Mouse (Mus musculus) megakaryocyte-erythroid progenitor cell, adult 5-6 weeks (primary cell): ENCODE measurements around the gene Mtfp1. TPM values are rescaled to one million over a fixed set of nuclear protein-coding genes. Genes with fewer than 3 reads are reported as not detected.
"Not testable (repeated sequence)": the region's sequence is repeated elsewhere in the genome, so short reads cannot be mapped to it uniquely, and the experiment has no call there.

ENCODE experiments used
- ATAC-seq: replicated peaks from 2 replicates; pipeline ENCODE4 v1.8.0; 2016; ENCODE audit warnings: mild to moderate bottlenecking, inconsistent platforms; ENCODE audit not compliant: severe bottlenecking, poor library complexity, low FRiP score, low TSS enrichment
- total RNA-seq, 2 experiments: library from RNA; stranded (forward) in 1 of 2; stranded (reverse) in 1 of 2; fragments of 200-1000, 215-1000 nt in 1 of 2; fragments of >200 nt in 1 of 2; fragmentation: Nextera tagmentation in 1 of 2; gene quantifications; 2 replicates each; pipeline ENCODE4 v1.2.3; 2014 to 2017

Mtfp1 gene
- total RNA-seq, 2 experiments from 2014 or later: 31.4 to 47.8 TPM

GRCm38 (mm10) chr11:4116458-4117141, 21.4 kb upstream of the Mtfp1 start:
- peak; percentile 71 for ATAC-seq

GRCm38 (mm10) chr11:4115407-4115806, 20.2 kb upstream of the Mtfp1 start:
- no peak for ATAC-seq

- not testable (repeated sequence) for ATAC-seq
Measured at GRCm38 (mm10) chr11:4114541-4114940, 19.3 kb upstream of the Mtfp1 start.

GRCm38 (mm10) chr11:4113970-4114369, 18.7 kb upstream of the Mtfp1 start:
- ATAC-seq: no peak

GRCm38 (mm10) chr11:4113496-4113895, 18.3 kb upstream of the Mtfp1 start:
- ATAC-seq: no peak

GRCm38 (mm10) chr11:4112861-4113260, 17.6 kb upstream of the Mtfp1 start:
- no peak for ATAC-seq

- ATAC-seq: no peak
Measured at GRCm38 (mm10) chr11:4112033-4112432, 16.8 kb upstream of the Mtfp1 start.

GRCm38 (mm10) chr11:4108691-4109090, 13.4 kb upstream of the Mtfp1 start:
- no peak for ATAC-seq

- ATAC-seq: not testable (repeated sequence)
Measured at GRCm38 (mm10) chr11:4107901-4108300, 12.7 kb upstream of the Mtfp1 start.

GRCm38 (mm10) chr11:4105444-4105843, 10.2 kb upstream of the Mtfp1 start:
- ATAC-seq: no peak

- no peak for ATAC-seq
Measured at GRCm38 (mm10) chr11:4104989-4105388, 9.7 kb upstream of the Mtfp1 start.

GRCm38 (mm10) chr11:4103522-4103921, 8.3 kb upstream of the Mtfp1 start:
- ATAC-seq: no peak

GRCm38 (mm10) chr11:4101851-4102250, 6.6 kb upstream of the Mtfp1 start:
- no peak for ATAC-seq

GRCm38 (mm10) chr11:4099447-4099846, 4.2 kb upstream of the Mtfp1 start:
- ATAC-seq: no peak

- no peak for ATAC-seq
Measured at GRCm38 (mm10) chr11:4098816-4099215, 3.6 kb upstream of the Mtfp1 start.

GRCm38 (mm10) chr11:4098120-4098519, 2.9 kb upstream of the Mtfp1 start:
- no peak for ATAC-seq

- no peak for ATAC-seq
Measured at GRCm38 (mm10) chr11:4097091-4097621, 1.9 kb upstream of the Mtfp1 start.

- peak; percentile 87 for ATAC-seq
Measured at GRCm38 (mm10) chr11:4096054-4096984, 1.1 kb upstream of the Mtfp1 start.

GRCm38 (mm10) chr11:4094378-4095170, 671 bp downstream of the Mtfp1 start:
- ATAC-seq: peak; percentile 53
